Mouse (Mus musculus) ovary, postnatal 14 days (tissue): Measurements from ENCODE around the gene Fxn.

Experiments used
- DNase-seq: peaks from one replicate; pipeline ENCODE4 v3.0.0; 2022; ENCODE audit warnings: low spot score

The Fxn gene

DNA sequence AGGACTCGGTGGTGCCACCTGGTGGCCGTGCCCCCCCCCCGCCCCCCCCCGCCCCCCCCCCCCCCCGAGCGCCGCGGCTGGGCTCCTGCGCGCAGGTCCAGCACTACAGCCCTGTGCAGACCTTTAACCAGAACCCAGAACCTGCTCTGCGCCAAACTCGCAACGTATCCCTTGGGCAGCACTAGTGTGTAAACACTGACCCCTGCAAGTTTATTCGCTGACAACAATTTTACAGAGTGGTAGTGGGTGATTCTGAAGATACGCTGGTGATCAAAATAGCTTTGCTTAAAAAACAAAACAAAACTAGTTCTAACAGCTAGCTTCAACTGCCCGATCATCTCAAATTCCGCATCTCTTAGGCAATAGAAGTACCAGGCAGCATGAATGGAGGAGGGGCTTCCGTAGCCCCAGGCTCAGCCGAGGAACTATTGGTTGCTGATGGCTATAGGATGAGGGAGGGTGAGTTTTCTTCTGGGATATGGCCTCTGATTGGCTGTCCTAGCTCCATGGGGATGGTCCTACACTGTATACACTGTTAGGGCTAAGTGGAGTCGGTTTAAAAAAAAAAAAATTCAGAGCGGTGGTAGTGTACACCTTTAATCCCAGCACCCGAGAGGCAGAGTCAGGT is at the start of gene Fxn:
TSS of gene Fxn (minus strand) at position 5 of the 628 bp plus-strand sequence.
- DNase-seq = no peak

DNA sequence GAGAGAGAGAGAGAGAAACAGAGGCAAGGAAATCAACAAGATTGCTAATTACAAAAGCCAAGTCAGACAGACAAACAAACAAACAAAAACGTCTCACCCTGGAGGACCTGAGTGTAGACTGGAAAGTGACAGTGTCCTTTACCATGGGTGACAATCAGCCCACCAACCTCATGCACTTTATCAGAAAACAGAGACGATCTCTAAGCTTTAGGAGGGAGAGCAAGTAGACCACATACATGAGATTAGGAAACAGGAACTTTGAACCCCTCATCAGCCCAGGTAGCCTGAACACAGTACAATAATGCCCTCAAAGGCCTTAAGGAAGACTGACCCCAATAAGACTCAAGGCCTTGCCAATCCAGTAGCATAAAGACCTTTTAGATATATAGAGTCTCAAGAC is 47.5 kb upstream of the Fxn start:
- no peak for DNase-seq

DNA sequence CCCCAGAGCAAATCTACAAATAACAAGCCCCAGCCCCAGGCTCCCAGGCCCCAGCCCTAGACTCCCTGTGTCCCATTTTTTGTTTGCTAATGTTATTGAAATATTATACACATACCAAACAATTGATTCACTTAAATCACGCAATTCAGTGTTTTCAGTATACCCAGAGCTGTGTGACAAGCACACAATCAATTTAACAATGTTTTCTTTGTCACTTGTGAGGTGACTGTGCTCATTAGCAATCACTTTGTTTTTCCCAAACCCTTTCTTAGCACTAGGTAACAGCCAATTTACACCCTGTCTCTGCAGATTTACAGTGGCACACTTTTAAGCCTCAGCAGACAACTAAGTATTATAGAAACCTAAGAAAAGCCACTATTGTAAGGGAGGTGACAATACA is 46.6 kb upstream of the Fxn start:
- DNase-seq = no peak

DNA sequence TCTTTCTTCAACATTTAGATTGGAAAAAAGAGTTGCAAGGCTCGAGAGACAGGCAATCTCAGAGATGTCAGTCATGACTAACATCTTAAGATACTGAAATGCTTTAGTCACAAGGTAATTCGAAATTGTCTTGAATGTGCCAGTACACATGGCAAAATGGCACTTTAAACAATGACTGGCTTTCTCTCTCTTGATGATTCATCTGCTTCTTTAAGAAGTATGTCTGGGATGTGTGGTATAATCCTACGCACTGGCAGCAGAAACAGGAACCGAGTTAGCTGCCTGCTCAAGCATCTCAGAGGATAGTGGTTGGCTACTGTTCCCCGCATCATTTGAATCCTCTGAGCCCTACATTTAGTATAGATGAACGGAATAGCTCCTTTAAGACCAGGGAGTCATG is 45.3 kb upstream of the Fxn start:
- DNase-seq = no peak

DNA sequence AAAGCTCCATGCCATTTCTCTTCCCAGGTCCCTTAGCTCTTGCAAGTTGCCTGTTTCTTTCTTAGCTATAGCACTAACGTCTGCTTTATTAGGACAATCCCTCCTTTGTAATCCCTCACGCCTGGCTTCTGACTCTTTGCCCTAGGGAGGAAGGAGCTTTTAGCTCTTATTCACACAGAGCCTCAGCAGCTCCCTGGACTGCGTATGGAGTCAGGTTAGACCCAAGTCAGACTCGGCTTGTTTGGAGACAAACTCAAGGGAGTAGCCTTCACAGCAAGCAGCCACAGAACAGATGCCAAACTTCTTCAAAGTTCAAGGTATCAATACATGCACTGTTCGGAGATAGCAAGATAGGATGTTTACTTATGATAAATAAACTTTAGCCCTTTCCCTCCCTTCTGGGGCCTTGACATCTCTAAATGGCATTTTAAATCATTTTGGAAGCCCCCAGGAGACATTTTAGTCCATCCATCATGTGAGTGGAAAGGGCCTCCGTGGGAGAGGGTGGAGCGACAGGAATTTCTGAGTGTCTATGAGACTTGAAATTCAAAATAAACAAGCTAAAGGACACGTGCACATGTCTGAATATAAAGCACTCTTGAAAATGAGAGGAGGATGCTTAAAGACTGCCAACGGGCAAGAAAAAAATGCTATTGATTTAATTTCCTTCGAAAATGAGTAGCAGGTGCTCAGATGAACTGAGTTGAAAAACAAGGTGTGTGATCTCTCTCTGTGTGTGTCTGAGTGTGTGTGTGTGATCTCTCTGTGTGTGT is 43.6 kb upstream of the Fxn start:
- DNase-seq = no peak

DNA sequence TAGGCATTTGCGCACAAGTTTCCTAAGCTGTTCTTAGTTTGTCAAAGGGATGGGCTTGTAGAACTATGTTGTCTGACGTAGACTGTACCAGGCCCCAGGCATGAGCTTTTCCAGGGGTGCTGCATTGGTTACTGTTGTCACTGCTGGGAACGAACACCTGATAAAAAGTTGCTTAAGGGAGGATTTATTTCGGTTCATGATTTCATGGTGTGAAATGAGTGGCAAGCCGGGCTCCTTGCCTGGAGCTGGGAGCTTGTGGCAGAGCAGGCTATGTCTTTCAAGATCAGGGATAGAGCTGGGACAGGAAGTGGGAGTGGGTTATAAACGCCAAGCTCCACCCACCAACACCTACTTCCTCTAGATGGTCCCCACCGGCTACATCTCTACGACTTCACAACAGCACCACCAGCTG is 41.5 kb upstream of the Fxn start:
- no peak for DNase-seq

DNA sequence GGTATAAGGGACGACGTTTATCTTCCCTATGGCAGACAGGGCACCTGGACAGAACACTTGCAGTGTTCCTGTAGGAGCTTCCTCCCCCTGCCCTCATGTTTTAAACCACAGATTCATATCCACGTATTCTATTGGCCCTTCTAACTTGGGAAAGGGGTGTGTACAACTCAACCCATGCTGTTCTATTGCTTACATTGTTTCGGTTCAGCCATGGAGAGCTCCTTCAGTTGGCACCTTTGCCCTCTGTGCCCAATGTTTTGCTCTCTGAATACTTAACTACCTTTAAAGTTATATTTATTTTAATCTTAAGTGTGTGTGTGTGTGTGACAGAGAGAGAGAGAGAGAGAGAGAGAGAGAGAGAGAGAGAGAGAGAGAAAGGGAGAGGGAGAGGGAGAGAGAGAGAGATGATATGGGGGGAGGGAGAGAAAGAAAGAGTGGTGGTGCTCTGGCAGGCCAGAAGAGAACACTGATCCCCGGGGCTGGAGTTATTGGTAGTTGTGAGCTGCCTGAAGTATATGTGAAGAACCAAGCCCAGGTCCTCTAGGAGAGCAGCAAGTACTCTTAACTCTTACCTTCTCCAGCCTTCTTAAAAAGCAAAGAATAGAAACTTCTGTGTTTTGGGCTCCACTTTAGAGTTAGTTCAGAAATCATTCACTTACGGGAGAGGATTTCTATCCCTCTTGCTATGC is 41.0 kb upstream of the Fxn start:
- DNase-seq = no peak

DNA sequence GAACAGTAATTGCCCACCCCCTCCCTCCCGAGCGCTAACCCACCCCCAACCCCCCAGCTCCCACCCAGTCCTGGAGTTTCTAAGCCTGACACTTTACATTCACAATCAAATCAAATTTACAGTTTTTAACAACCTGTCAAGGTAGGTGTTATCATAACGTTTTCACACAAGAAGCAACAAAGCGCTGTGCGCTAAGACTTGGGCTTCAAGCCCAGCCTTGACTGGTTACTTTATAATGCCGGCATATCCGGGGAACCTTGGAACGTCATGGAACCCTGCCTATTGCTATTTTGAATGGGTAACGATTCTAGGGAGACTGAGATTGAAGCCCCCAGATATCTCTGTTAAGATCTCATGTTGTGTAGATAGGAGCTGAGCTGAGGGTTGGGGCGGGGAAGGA is 37.8 kb upstream of the Fxn start:
- no peak for DNase-seq

DNA sequence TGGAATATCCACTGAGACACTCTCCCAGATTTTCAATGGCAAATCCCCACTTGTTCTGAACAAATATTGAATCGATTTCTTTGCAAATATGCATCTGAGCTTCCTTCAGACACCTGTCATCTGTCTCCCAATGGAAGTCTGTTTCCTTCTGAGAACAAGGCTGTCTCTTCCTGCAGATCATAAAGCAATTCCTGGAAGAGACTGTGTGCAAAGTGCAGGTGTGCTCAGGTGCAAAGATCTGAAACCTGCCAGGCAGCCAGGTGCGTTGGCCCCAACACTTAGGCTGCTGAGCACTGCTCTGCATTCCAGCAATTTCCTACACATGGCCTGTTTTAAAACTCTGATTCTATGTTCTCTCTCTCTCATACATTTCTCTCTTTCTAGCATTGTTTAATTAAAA is 37.3 kb upstream of the Fxn start:
- no peak for DNase-seq

DNA sequence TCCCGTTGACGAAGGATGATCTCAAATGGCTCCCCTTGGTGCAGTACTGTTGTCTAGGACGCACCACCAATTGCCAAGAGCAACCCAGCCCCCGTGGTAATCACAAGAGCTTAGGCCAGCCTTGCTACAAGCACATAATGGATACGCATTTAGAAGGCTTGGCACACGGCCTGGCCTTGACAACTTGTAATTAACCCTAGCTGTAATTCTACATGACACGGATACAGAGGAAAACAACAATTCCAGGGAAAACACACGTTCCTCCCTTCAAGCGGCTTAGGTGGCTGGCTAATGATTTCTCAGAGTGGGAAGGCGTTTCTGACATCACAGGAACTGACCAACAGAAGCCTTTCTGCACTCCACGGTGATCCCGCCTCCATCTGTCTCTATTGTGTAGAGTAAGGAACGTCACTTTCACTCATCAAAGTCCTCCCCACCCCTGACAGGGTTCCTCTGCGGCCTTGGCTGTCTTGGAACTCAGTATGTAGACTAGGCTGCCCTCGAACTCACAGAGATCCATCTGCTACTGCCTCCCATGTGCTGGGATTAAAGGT is 36.7 kb upstream of the Fxn start:
- no peak for DNase-seq

DNA sequence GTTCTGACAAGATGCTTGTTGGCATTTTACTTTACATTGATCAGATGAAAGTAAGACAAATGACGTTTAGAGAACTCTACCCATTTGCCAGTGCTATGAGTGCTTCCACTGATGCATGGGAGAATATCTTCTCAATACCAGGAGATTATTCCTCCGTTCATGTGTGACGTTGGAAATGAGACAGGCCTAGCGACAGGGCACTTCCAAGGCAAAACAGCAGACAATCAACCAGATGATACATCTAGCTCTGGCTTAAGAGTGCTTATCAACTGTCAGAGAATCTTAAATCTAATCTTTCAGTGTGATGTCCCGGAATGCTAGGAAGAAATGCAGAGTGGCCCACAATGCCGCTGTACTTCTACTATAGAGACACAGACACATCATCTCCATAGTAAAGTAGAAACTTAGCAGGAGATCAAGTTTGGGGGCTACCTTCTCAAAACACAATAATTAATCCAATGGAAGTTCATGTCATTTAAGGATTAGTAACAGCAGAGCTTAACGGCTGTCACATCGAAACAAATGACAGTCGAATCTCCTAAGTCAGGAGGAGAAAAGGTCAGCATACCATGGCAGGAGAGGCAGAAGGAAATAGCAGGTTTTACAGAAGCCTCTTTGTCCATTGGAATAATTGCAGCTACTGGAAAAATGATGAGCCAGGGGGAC is 35.8 kb upstream of the Fxn start:
- no peak for DNase-seq

DNA sequence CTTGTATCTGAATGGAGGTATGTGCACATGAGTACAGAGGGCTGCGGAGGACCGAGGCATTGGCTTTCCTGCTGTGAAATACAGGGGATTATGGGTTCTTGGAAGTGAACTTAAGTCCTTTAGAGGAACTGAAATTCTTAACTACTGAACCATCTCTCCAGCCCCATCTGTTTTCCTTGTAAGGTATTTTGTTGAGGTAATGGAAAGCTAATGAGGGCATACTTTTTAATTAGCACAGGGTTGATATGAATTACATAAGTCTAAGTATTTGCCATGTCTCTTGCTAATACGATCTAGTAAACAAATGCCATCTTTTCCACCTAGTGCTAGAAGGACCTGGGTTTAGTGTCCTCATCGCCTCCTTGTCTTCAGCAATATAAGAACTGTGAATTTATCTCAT is 34.8 kb upstream of the Fxn start:
- no peak for DNase-seq

DNA sequence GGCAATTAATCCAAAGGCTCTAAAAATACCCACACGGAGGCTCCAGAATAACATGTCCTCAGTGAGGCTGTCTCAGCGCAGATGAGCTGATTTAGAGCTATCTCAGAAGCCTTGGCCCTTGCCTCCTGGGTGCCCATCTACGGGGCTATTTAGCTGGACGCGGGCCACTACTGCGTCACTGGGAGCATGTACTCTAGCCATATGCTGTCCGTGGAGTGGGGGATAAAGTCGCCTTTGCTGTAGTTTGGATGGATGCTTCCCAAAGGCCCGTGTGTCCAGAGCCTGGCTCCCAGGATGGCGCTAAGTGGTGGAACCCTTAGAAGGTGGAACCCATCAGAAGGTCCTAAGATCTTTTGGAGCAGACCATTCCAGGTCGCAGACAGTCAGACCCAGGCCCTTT is 34.3 kb upstream of the Fxn start:
- no peak for DNase-seq

DNA sequence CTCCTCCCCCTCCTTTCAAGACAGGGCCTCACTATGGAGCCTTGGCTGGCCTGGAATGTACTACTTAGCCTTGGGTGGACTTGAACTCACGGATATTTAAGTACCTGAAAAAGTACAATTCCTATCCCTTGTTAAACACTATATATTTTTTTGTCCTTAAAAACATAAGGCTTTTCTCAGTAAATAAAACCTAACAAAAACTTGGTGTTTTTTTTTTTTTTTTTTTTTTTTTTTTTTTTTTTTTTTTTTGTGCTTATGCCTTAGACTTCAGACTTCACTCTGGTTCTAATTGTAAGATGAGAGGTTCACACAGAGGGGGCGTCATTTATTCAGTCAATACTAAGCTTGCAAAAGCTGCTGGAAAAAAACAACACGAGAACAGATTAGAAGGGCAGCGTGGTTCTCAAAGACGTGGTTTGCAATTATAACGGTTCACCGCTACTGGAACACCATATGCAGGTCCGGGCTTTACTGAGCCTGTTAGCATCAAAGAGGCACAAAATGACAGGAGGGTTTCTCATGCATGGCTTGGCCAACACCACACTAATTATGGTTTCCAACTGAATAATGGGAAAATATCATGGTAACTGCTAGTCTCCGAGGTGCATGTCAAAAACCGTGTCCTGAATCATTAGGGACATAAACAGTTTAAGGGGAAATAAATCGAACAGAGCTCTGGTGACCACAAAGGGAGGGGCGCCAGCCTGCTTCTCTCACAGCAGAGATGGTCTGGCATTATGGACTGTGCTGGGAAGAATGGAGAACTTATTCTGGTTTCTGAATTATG is 32.3 kb upstream of the Fxn start:
- no peak for DNase-seq

DNA sequence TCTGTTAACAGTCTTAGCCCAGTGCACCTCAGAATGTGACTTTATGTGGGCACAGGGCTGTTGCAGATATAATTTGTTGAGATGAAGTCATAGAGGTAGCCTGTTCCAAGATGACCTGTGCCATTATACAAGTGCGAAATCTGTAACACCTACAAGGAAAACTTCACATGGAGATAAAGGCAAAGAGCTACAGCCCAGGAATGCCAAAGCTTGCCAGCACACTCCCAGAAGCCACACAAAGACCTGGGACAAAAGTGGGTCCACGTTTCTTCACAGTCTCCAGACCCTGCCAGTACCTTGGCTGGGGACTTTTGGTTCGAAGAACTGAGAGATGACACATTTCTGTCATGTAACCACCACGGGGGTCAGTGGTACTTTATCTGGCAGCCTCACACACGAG is 31.6 kb upstream of the Fxn start:
- no peak for DNase-seq

DNA sequence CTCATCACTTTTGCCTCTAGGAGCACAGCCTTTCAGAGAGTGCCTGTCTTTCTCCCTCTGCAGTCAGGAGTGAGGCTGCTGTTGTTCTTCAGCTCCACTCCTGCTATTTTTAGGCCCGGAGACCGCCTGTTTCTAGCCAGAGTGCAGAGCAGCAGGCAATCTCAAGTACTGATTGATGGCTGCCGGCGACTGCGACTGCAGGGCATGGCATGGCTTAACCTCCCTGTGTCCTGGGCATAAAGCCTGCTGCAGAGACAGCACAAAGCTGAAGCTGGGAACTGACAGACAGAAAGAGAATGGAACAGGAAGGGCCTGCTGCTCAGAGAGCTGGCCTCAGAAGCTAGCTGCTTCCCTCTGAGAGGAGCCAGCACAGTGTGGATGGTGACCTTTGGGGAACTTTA is 27.9 kb upstream of the Fxn start:
- no peak for DNase-seq

DNA sequence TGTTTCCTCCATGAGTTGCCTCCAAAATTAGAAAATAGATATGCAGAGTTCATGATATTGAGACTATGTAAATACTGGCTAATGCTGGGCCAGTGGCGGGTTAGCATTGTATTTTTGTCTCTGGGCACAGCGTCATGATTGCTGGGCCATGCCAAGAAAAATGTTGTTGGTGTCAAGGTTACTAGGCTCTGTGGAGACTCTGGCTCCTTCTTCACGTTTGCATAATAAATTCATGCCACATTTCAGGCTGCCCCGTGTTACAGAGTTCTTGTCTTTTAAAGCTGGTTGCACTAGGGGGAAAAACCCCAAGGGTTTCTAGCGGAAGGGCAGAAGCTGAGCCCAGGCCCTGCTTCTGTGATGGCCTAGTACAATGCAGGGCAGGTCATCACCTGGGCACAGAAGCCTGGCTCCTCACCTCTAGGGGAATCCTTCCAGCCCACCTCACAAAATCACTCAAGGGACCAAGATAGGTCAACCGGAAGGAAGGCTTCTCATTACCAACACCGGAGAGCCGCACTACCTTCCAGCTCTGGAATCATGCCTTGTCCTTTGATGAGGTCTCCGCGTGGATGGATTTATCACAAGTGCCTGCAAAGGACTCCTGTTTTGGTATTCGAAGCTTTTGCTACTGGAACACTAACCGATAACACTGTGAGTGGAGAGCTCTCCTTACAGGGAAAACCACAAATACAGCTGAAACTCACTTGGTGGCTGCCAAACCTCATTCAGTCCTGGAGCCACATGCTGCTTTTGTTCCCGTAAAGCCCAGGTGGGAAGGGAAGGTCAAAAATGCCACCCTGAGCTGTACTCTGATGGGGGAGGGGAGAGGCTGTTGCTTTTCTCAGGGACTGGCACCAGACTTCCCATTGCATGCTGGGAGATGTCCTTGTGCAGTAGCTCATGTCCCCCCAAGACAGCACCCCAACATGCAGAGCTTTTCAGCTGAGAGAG is 27.1 kb upstream of the Fxn start:
- no peak for DNase-seq

DNA sequence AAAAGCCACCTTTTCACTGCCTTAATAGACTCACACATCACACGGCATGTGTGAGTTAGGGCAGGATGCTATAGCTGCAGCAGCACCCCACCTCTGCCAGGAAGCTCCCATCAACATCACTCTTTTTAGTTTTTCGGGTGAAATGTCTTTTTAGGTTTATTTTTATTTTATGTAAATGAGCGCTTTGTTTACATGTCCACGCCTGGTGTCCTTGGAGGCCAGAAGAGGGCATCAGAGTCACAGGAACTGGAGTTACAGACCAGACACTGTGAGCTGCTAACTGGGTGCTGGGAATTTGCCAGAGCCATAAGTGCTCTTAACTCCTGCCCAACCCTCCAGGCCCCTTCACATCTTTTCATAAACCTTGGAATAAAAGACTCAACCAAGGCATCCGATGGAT is 25.9 kb upstream of the Fxn start:
- DNase-seq = no peak

DNA sequence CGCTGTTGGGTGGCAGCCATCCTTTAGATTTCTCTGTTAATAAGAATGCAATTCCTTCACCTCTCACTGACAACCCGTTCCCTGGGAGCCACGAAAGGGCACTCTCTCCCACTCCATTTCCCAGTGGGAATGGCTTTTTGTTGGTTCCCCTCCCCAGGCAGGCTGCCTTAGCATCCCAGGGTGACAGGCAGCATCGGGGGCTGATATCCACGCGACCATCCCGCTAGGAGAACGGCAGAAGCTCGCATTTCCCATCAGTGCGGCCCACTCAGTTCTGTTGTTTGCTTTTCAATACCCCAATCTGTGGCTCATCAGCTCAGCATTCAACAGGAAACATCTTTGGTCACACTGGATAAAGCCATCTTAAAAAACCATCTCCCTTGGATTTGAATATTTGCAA is 21.8 kb upstream of the Fxn start:
- DNase-seq = no peak

DNA sequence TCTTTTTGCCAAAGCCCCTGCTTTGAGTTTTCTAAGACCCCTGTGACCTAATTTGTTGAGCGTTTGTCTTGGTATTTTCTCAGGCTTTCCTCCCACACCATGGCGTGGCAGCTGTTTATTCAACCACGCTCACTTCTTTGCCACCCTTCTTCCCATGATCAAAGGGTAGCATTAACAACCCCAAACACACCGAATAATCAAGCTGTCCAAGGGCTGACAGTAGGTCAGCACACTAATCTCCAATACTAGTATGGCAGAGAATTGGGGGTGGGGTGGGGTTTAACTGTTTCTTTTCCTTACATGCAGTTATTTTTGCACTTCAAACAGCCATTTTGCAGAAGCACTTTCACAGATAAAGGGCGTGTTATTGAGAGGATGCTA is 21.4 kb upstream of the Fxn start:
- no peak for DNase-seq
